Mouse (Mus musculus) monocyte, adult 5-6 weeks (primary cell): ENCODE measurements at regions not wholly inside any gene's neighbourhood (a gene's known extent, or its start where the extent isn't known, plus 50 kb on each side); places are given as distances from the start of the nearest gene placed in this dataset.

Source experiments
- ATAC-seq: fragments of 153-309, 156-312 bp; replicated peaks from 2 replicates; pipeline ENCODE4 v1.8.0; 2017; ENCODE audit warnings: mild to moderate bottlenecking; ENCODE audit not compliant: low TSS enrichment, insufficient number of reproducible peaks, severe bottlenecking, poor library complexity, low FRiP score

GRCm38 (mm10) chr9:13969262-13969661, 141.7 kb downstream of the Fam76b start:
- no peak for ATAC-seq

GRCm38 (mm10) chr9:13973600-13973999, 146.1 kb downstream of the Fam76b start:
- ATAC-seq: no peak

GRCm38 (mm10) chr9:13974870-13975269, 147.4 kb downstream of the Fam76b start:
- no peak for ATAC-seq

- ATAC-seq: no peak
Measured at GRCm38 (mm10) chr9:13978842-13979241, 151.3 kb downstream of the Fam76b start.

GRCm38 (mm10) chr9:13987486-13987885, 160.0 kb downstream of the Fam76b start:
- ATAC-seq: no peak

GRCm38 (mm10) chr9:13988901-13989300, 161.4 kb downstream of the Fam76b start:
- no peak for ATAC-seq

GRCm38 (mm10) chr9:13990960-13991359, 163.4 kb downstream of the Fam76b start:
- no peak for ATAC-seq

GRCm38 (mm10) chr9:13992728-13993127, 165.2 kb downstream of the Fam76b start:
- no peak for ATAC-seq

- ATAC-seq: no peak
Measured at GRCm38 (mm10) chr9:13999358-13999757, 171.8 kb downstream of the Fam76b start.

GRCm38 (mm10) chr9:14001517-14001916, 174.0 kb downstream of the Fam76b start:
- ATAC-seq: no peak

GRCm38 (mm10) chr9:14002236-14002635, 174.7 kb downstream of the Fam76b start:
- no peak for ATAC-seq

GRCm38 (mm10) chr9:14003163-14003562, 175.6 kb downstream of the Fam76b start:
- ATAC-seq: no peak

- ATAC-seq: no peak
Measured at GRCm38 (mm10) chr9:14006233-14006984, 178.9 kb downstream of the Fam76b start.

- no peak for ATAC-seq
Measured at GRCm38 (mm10) chr9:14009451-14009850, 181.9 kb downstream of the Fam76b start.

GRCm38 (mm10) chr9:14010261-14010949, 182.9 kb downstream of the Fam76b start:
- ATAC-seq: no peak

- ATAC-seq: no peak
Measured at GRCm38 (mm10) chr9:14024216-14024615, 196.7 kb downstream of the Fam76b start.

- no peak for ATAC-seq
Measured at GRCm38 (mm10) chr9:14024701-14025100, 197.2 kb downstream of the Fam76b start.

- no peak for ATAC-seq
Measured at GRCm38 (mm10) chr9:14028056-14028455, 200.5 kb downstream of the Fam76b start.

- no peak for ATAC-seq
Measured at GRCm38 (mm10) chr9:14031358-14032047, 204.0 kb downstream of the Fam76b start.

- ATAC-seq: no peak
Measured at GRCm38 (mm10) chr9:14032048-14032362, 204.5 kb downstream of the Fam76b start.
